Mouse (Mus musculus) layer of hippocampus, postnatal 36 days (tissue): ENCODE data around the gene Pi4k2a. TPM values are rescaled to one million over a fixed set of nuclear protein-coding genes. Genes with fewer than 3 reads are reported as not detected.
A peak's percentile ranks its signal among the peaks of the same experiment; 100 is the strongest.

Source experiments
- DNase-seq, 2 experiments: peaks; one replicate each; pipeline ENCODE4 v3.0.0; 2022
- total RNA-seq, 2 experiments: library from RNA; stranded (reverse); gene quantifications; 2 replicates each; pipeline ENCODE4 v1.2.3; 2021

The Pi4k2a gene
- total RNA-seq, 2 experiments from 2014 or later: 60.3 to 69.8 TPM

GRCm38 (mm10) chr19:42166130-42166529 lies 75.9 kb downstream of the Pi4k2a start:
- DNase-seq: peak; percentile 75 to 83

GRCm38 (mm10) chr19:42166766-42167165 lies 76.5 kb downstream of the Pi4k2a start:
- no peak for DNase-seq

GRCm38 (mm10) chr19:42167489-42167888 lies 77.2 kb downstream of the Pi4k2a start:
- DNase-seq: no peak

GRCm38 (mm10) chr19:42169322-42169975 lies 79.2 kb downstream of the Pi4k2a start:
- no peak for DNase-seq

GRCm38 (mm10) chr19:42170025-42170969 lies 80.0 kb downstream of the Pi4k2a start:
- peak; percentile 89 to 90 for DNase-seq

Other genes starting within 250 kb of the Pi4k2a start
- 10 to 100 TPM; 14.0 to 16.4 TPM for gene Frat2, start 242.3 kb upstream of the Pi4k2a start, total RNA-seq
- 10 to 100 TPM; 34.7 to 35.5 TPM for gene Rrp12, start 194.3 kb upstream of the Pi4k2a start, total RNA-seq
- 100 to 1,000 TPM; 507 to 547 TPM for gene Pgam1, start 178.5 kb upstream of the Pi4k2a start, total RNA-seq
- 10 to 100 TPM; 27.0 to 29.5 TPM for gene Exosc1, start 157.0 kb upstream of the Pi4k2a start, total RNA-seq
- gene Zdhhc16, start 157.0 kb upstream of the Pi4k2a start, total RNA-seq: 10 to 100 TPM; 41.9 to 45.0 TPM
- gene Mms19, start 109.3 kb upstream of the Pi4k2a start, total RNA-seq: 10 to 100 TPM; 31.8 to 37.0 TPM
- 10 to 100 TPM; 13.4 to 14.5 TPM for gene Ubtd1, start 108.7 kb upstream of the Pi4k2a start, total RNA-seq
- gene Ankrd2, start 54.5 kb upstream of the Pi4k2a start, total RNA-seq: not detected
- gene Hoga1, start 44.9 kb upstream of the Pi4k2a start, total RNA-seq: 1 to 10 TPM; 5.8 to 8.7 TPM
- gene 4933411K16Rik, start 38.2 kb upstream of the Pi4k2a start, total RNA-seq: 1 to 10 TPM; 2.0 to 2.8 TPM
- gene Morn4, start 4.1 kb upstream of the Pi4k2a start, total RNA-seq: 10 to 100 TPM; 63.5 to 69.2 TPM
- 10 to 100 TPM; 16.0 to 18.4 TPM for gene Avpi1, start 38.6 kb downstream of the Pi4k2a start, total RNA-seq
- gene Marveld1, start 56.9 kb downstream of the Pi4k2a start, total RNA-seq: 1 to 10 TPM; 5.5 to 7.1 TPM
- gene Zfyve27, start 73.5 kb downstream of the Pi4k2a start, total RNA-seq: 100 to 1,000 TPM in 1 of 2 experiments, 10 to 100 TPM in 1; 88.2 to 105 TPM
- gene Sfrp5, start 111.8 kb downstream of the Pi4k2a start, total RNA-seq: under 1 TPM; 0.17 to 0.20 TPM
- gene Golga7b, start 157.1 kb downstream of the Pi4k2a start, total RNA-seq: 10 to 100 TPM; 63.7 to 66.8 TPM